Mouse (Mus musculus) ES-E14 (cell line): ENCODE measurements around the gene Il6ra. TPM values are rescaled to one million over a fixed set of nuclear protein-coding genes. Genes with fewer than 3 reads are reported as not detected.

Experiments used
- DNase-seq: peaks from one replicate; pipeline ENCODE4 v3.0.0-alpha.2; 2013; ENCODE audit warnings: low read depth, low spot score
- H3K27ac ChIP-seq: 2 replicates; pipeline ENCODE4 v1.5.1; 2012; ENCODE audit warnings: low read depth, mild to moderate bottlenecking, low read length, moderate library complexity, mixed read lengths; ENCODE audit not compliant: poor library complexity, insufficient read depth, severe bottlenecking
- H3K36me3 ChIP-seq: 2 replicates; pipeline ENCODE4 v1.6.1; 2012; ENCODE audit warnings: mild to moderate bottlenecking, low read length, moderate library complexity, mixed read lengths; ENCODE audit not compliant: control insufficient read depth, poor library complexity, insufficient read depth, severe bottlenecking
- H3K4me1 ChIP-seq, 2 experiments: fragments of 150-350 bp in 1 of 2; sonication (generic) in 1 of 2; 2 replicates each; pipeline ENCODE4 v1.6.1; 2012; ENCODE audit warnings: low read length in 2 of 2, mild to moderate bottlenecking in 1 of 2, mixed read lengths in 1 of 2; ENCODE audit not compliant: control insufficient read depth in 2 of 2, insufficient read depth in 2 of 2, poor library complexity in 1 of 2
- H3K4me3 ChIP-seq, 2 experiments: fragments of 150-350 bp in 1 of 2; sonication (generic) in 1 of 2; 2 replicates each; pipeline ENCODE4 v1.5.1; 2012; ENCODE audit warnings: low read length in 2 of 2, low read depth in 1 of 2, mild to moderate bottlenecking in 1 of 2, mixed read lengths in 1 of 2; ENCODE audit not compliant: insufficient read depth in 1 of 2, poor library complexity in 1 of 2, severe bottlenecking in 1 of 2
- H3K9ac ChIP-seq: 2 replicates; pipeline ENCODE4 v1.6.1; 2012; ENCODE audit warnings: low read depth, mild to moderate bottlenecking, low read length, mixed read lengths; ENCODE audit not compliant: poor library complexity, insufficient read depth, severe bottlenecking
- H3K9me3 ChIP-seq: fragments of 150-350 bp; sonication (generic); 2 replicates; pipeline ENCODE4 v1.6.1; 2012; ENCODE audit warnings: low read depth, mild to moderate bottlenecking, low read length; ENCODE audit not compliant: control insufficient read depth, insufficient read depth
- CHD2 ChIP-seq: IDR thresholded peaks from 2 replicates; pipeline ENCODE4 v1.6.1; 2014; ENCODE audit warnings: mild to moderate bottlenecking, low read depth, low read length, inconsistent platforms
- HCFC1 ChIP-seq: IDR thresholded peaks from 2 replicates; pipeline ENCODE4 v1.6.1; 2012; ENCODE audit warnings: low read length, inconsistent platforms, borderline replicate concordance; ENCODE audit not compliant: insufficient read depth
- MAFK ChIP-seq: IDR thresholded peaks from 2 replicates; pipeline ENCODE4 v1.6.1; 2014; ENCODE audit warnings: mild to moderate bottlenecking, low read depth, low read length, inconsistent platforms; ENCODE audit not compliant: insufficient read depth
- ZC3H11A ChIP-seq: IDR thresholded peaks from 2 replicates; pipeline ENCODE4 v1.6.1; 2012; ENCODE audit warnings: low read depth, mild to moderate bottlenecking, inconsistent platforms, low read length, borderline replicate concordance
- ZNF384 ChIP-seq: IDR thresholded peaks from 2 replicates; pipeline ENCODE4 v1.6.1; 2012; ENCODE audit warnings: low read depth, low read length, inconsistent platforms
- in situ Hi-C, 2 experiments: fragments of 600-800 bp; cut with MboI; formaldehyde crosslinking; loops; one replicate each; pipeline ENCODE4 v1.15.1; 2025; ENCODE audit warnings: low sequenced_read_pairs in 2 of 2, inconsistent platforms in 1 of 2; ENCODE audit not compliant: unreplicated experiment in 2 of 2
- total RNA-seq: library from RNA; depleted of rRNA; stranded (reverse); fragments of 300-350 nt; gene quantifications from 2 replicates; pipeline ENCODE4 v1.2.3, GENCODE M21; 2012

Il6ra gene
- total RNA-seq, 1 experiment = 1.0 TPM

GRCm38 (mm10) chr3:89870472-89871271 is 42.3 kb downstream of the Il6ra start:
- no peak overlapping the region for H3K27ac ChIP-seq
- H3K36me3 ChIP-seq = no peaks in the 10 kb centered on the region
- H3K4me1 ChIP-seq = peaks cover 9 to 27% of the 10 kb centered on the region in 2 experiments
- TF ChIP-seq MAFK = no peak
- no peak for TF ChIP-seq ZC3H11A
- no peak for TF ChIP-seq HCFC1
- no peak for TF ChIP-seq ZNF384
- no peak for TF ChIP-seq CHD2
- no peak for DNase-seq
- H3K4me3 ChIP-seq = no peak overlapping the region
- H3K9ac ChIP-seq = no peak overlapping the region
- in situ Hi-C loops = no loop called here
- no peaks in the 10 kb centered on the region for H3K9me3 ChIP-seq

GRCm38 (mm10) chr3:89869556-89869955 is 43.4 kb downstream of the Il6ra start:
- Histone ChIP-seq H3K9ac (no peak overlapping the region), H3K36me3 (no peaks in the 10 kb centered on the region), H3K9me3 (no peaks in the 10 kb centered on the region), H3K27ac (no peak overlapping the region), H3K4me3 (no peak overlapping the region), H3K4me1 (peaks cover 11 to 34% of the 10 kb centered on the region in 2 experiments)
- DNase-seq = no peak
- in situ Hi-C loops = loop anchor here in 1 of 2 experiments (10.0 kb wide), 1 partner anchor 365 kb away; no protein-coding TSS in a partner anchor
- TF ChIP-seq CHD2 (no peak), MAFK (no peak), HCFC1 (no peak), ZNF384 (no peak), ZC3H11A (no peak)

DNA sequence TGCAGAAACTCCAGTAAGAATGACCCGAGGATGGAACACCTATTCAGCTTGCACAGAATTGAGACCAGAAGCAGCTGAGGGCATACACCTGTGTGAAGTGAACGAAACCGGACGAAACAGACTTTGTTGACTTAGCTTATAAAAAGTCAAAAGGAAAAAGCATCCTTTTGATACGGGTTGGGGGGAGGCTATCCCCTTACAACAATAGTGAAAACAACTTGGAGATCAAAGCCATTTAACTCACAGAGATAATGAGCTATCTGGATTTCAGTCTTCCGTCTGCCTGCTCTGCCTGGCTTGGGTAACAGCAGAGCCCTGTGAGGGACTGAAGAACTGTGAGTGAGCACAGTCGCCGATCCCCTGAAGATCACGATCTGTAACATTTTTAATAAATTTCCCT is 44.0 kb downstream of the Il6ra start:
- Histone ChIP-seq H3K4me3 (no peak overlapping the region), H3K4me1 (peaks cover 11 to 35% of the 10 kb centered on the region in 2 experiments), H3K9me3 (no peaks in the 10 kb centered on the region), H3K36me3 (no peaks in the 10 kb centered on the region), H3K9ac (no peak overlapping the region), H3K27ac (no peak overlapping the region; the same call in 1 of the 2 replicates)
- DNase-seq = no peak
- TF ChIP-seq HCFC1 = no peak
- in situ Hi-C loops = loop anchor here in 1 of 2 experiments (10.0 kb wide), 1 partner anchor 364 kb away; no protein-coding TSS in a partner anchor

DNA sequence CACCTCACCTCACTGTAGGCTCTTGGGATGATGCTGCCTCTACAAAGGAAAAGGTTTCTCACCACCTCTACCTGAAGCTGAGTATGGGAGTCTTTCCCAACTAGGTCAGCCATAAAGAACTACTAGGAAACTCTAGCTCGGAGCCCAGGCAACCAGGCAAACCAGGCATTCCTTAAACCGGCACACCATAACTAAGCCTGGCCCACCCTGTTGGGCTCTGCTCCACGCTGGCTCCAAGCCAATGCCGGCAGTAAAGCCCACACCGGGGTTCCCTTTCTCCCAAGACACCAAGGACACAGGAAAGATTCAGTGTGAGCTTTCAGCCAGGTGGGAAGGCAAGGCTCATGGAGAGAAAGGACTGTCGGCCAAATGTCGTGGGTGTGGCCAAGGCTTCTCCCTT is 44.6 kb downstream of the Il6ra start:
- Histone ChIP-seq H3K36me3 (no peaks in the 10 kb centered on the region), H3K27ac (no peak overlapping the region; the same call in 1 of the 2 replicates), H3K4me1 (peaks cover 14 to 35% of the 10 kb centered on the region in 2 experiments), H3K4me3 (no peak overlapping the region), H3K9ac (no peak overlapping the region), H3K9me3 (no peaks in the 10 kb centered on the region)
- in situ Hi-C loops = loop anchor here in 1 of 2 experiments (10.0 kb wide), 1 partner anchor 364 kb away; no protein-coding TSS in a partner anchor
- TF ChIP-seq MAFK (no peak), CHD2 (no peak), ZNF384 (no peak), ZC3H11A (no peak), HCFC1 (no peak)
- no peak for DNase-seq
